Mouse (Mus musculus): Measurements from ENCODE around the gene Dbr1.

- TF ChIP-seq CHD1 (IDR thresholded peaks at IDR 0.05; ENCODE audit: low read depth, low read length), result no peak
- TF ChIP-seq ZMIZ1 (IDR thresholded peaks at IDR 0.05; ENCODE audit: low read depth, low read length), result no peak
- TF ChIP-seq EP300 (IDR thresholded peaks at IDR 0.05; ENCODE audit: low read length), result no peak
- TF ChIP-seq POLR2A (IDR thresholded peaks at IDR 0.05; ENCODE audit: low read depth, low read length), result no peak
- no peak for TF ChIP-seq ZC3H11A (IDR thresholded peaks at IDR 0.05; ENCODE audit: low read depth, low read length)
- TF ChIP-seq CHD2 (IDR thresholded peaks at IDR 0.05; ENCODE audit: low read length), result no peak
- TF ChIP-seq JUND (conservative IDR thresholded peaks at IDR 0.05; ENCODE audit: low read depth, low read length), result no peak
- TF ChIP-seq MAZ (IDR thresholded peaks at IDR 0.05; ENCODE audit: low read depth, low read length), result no peak
- TF ChIP-seq JUN (IDR thresholded peaks at IDR 0.05; ENCODE audit: insufficient read depth, low read depth, low read length), result no peak
- TF ChIP-seq ELF1 (IDR thresholded peaks at IDR 0.05; ENCODE audit: low read depth, low read length), result no peak
- no peak for TF ChIP-seq ZKSCAN1 (IDR thresholded peaks at IDR 0.05; ENCODE audit: borderline replicate concordance, low read depth, low read length)
- no peak for TF ChIP-seq RCOR1 (conservative IDR thresholded peaks at IDR 0.05; ENCODE audit: low read depth, low read length)
Measured at GRCm38 (mm10) chr9:99559557-99559904, 16.1 kb upstream of the Dbr1 start.
